Mouse (Mus musculus): Measurements from ENCODE around the gene Olfr820.
"Not testable (repeated sequence)": the region's sequence is repeated elsewhere in the genome, so short reads cannot be mapped to it uniquely, and the experiment has no call there.

The Olfr820 gene

DNA sequence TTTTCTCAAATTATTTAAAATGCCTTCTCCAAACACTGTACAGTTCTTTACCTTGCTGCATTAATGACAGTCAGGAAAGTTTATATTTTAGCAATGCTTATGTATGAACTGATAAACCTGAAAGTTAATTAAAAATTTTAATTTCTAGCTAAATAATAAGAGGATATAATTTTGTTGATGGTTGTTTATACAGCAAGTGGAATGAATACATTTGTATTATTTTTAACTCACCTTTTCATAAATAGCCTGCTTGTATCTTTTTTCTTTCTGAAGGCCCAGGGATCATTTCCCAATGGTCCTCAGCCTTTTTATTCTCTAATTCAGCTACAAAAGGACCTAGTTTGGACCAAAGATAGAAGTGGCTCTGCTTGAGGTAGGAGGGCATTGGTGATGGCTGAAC is at the start of gene Olfr820:
Gene Olfr820 (plus strand): TSS at position 301 of the 400 bp plus-strand sequence.
- DNase-seq: no peak

DNA sequence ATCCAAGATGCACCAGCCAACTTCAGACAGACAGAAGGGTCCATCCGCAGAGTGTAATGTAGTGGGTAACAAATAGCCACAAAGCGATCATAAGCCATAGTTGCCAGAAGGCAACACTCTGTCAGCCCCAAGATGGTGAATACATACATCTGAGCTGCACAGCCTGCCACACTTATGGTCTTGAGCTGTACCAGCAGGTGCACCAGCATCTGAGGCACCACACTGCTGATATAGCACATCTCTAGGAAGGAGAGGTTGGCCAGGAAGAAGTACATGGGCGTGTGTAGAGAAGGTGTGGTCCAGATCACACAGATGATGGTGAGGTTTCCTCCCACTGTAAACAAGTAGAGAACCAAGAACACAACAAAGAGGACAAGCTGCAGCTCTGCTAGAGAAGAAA is 46.2 kb upstream of the Olfr820 start:
- DNase-seq: not testable (repeated sequence)

DNA sequence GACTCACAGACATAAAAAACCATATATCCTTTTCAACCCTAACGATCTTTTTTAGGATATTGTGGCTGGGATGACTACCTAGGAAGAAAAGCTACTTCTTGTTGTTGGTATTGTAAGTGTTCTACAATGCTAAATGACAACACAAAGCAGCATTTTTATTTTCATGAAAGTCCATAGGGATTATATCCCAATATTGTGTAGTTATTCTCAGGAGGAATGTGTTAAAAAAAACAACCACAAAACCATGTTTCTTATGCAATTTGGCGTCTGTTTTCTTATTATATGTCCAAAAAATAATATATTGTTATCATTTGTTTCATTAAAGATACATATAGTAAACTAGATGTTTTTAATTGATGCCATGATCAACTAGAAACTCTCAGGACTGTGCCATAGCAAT is 45.3 kb upstream of the Olfr820 start, which contains the start of gene Olfr819:
Gene Olfr819 (minus strand): TSS at position 101 of the 400 bp plus-strand sequence.
- not testable (repeated sequence) for DNase-seq

DNA sequence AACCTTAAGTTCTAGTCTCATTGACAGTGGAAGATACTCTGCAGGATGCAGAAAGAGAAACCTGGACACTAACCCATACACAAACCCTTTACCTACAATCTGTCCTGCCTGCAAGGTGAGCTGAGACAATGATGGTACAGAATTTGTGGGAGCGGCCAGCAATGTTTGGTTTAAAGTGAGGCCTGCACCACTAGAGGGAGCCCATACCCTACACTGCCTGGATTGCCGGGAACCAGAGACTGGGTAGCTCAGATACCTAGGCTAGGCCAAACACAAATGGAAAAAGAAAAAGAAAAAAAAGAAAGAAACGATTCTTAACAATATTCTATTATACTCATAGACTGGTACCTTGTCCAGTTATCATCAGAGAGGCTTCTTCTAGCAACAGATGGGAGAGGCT is 39.4 kb upstream of the Olfr820 start:
- not testable (repeated sequence) for DNase-seq

DNA sequence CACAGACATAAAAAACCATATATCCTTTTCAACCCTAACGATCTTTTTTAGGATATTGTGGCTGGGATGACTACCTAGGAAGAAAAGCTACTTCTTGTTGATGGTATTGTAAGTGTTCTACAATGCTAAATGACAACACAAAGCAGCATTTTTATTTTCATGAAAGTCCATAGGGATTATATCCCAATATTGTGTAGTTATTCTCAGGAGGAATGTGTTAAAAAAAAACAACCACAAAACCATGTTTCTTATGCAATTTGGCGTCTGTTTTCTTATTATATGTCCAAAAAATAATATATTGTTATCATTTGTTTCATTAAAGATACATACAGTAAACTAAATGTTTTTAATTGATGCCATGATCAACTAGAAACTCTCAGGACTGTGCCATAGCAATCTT is 36.4 kb upstream of the Olfr820 start, which contains the start of gene Olfr247:
Gene Olfr247 (minus strand): TSS at position 101 of the 400 bp plus-strand sequence.
- not testable (repeated sequence) for DNase-seq

DNA sequence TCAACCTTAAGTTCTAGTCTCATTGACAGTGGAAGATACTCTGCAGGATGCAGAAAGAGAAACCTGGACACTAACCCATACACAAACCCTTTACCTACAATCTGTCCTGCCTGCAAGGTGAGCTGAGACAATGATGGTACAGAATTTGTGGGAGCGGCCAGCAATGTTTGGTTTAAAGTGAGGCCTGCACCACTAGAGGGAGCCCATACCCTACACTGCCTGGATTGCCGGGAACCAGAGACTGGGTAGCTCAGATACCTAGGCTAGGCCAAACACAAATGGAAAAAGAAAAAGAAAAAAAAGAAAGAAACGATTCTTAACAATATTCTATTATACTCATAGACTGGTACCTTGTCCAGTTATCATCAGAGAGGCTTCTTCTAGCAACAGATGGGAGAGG is 30.6 kb upstream of the Olfr820 start:
- DNase-seq: not testable (repeated sequence)

DNA sequence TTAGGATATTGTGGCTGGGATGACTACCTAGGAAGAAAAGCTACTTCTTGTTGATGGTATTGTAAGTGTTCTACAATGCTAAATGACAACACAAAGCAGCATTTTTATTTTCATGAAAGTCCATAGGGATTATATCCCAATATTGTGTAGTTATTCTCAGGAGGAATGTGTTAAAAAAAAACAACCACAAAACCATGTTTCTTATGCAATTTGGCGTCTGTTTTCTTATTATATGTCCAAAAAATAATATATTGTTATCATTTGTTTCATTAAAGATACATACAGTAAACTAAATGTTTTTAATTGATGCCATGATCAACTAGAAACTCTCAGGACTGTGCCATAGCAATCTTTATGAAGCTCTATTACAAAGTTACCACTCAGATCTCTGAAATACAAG is 27.5 kb upstream of the Olfr820 start, which contains the start of gene Gm10310:
Gene Gm10310 (minus strand): TSS at position 101 of the 400 bp plus-strand sequence.
- DNase-seq: not testable (repeated sequence)

DNA sequence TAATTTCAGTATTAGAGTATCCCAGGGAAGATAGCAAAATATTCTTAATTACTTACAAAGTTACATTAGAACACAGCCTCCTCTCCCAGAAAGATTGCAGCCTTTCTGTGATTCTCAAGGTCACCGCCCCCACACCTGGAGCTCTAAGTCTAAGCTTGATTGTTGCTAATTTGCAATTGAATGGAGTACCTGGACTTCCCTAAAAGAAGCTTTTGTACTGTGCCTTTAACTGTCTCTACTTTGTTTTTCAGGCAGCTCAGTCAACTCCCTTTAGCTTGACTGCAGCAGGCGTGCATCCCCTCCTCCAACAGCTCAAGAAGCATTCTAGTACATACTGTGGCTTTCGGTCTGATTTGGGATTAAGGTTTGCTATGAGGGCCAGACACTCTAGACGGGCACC is 8.3 kb upstream of the Olfr820 start:
- not testable (repeated sequence) for DNase-seq

DNA sequence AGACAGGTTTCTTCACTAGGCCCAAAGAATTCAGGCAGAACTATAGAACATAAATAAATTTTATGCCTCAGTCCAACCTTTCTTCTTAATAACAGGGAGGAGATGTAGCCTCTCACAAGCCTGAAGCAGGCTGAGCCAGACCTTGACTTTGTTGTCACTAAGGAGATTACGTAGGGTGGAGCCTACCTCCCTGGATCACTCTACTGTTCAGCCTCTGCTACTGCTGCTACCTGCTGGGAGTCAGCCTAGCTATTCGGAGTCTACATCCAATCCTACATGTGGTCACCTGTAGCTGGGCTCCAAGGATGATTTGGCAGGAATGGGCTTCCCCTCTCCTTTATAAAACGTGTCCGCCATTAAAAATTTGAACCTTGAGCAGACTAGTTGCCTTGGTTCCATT is 7.1 kb upstream of the Olfr820 start:
- DNase-seq: not testable (repeated sequence)

DNA sequence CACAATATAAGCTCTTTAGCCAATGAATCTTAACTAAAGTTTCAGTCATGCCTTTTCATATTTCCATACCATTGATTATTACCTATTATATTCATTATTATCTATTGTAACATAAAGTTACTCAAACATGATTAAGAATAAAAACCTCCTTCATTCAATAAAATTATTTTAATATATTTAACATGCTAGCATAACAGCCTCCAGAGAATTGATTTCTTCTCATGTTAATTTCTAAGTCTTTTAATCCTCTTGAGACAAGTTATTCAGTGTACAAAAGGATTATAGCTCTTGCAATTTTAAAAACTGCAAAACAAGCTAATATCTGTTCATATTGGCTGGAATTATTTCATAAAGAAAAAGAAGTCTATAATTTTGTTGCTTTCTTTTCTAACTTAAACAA is 17.6 kb downstream of the Olfr820 start, which contains the start of gene Olfr821:
Gene Olfr821 (plus strand): TSS at position 301 of the 400 bp plus-strand sequence.
- DNase-seq: no peak

DNA sequence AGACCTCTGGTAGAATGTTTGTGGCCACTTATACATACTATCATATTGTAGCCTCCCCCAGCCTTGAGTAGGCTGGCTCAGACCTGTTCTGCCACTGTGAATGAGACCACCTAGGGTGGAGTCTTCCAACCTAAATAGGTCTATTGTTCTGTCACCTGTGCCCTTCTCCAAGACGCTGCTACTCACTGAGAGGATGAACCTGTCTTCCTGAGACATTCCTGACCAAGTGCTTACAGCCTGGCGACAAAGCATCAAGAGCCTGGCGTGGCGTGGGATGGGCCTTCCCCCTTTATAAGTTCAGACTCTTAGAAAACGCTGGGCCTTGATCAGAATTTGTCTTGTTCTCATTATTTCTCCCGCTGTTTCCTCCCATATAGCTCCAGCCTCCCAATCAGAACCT is 24.7 kb downstream of the Olfr820 start:
- no peak for DNase-seq

All from lung, postnatal 14 days (tissue).